Mouse (Mus musculus) neural tube, postnatal 0 days (tissue): ENCODE measurements around the gene Ulbp1. TPM values are rescaled to one million over a fixed set of nuclear protein-coding genes. Genes with fewer than 3 reads are reported as not detected.

Source experiments
- polyA plus RNA-seq: library from polyadenylated mRNA; unstranded; fragments of >200 nt; fragmentation: Nextera tagmentation; extraction: Ambion mirVana; gene quantifications from 2 replicates; pipeline ENCODE4 v1.2.1, GENCODE M21; 2015

Ulbp1 gene
- polyA plus RNA-seq, result 0.25 and 0.36 TPM in 2 replicates

DNA sequence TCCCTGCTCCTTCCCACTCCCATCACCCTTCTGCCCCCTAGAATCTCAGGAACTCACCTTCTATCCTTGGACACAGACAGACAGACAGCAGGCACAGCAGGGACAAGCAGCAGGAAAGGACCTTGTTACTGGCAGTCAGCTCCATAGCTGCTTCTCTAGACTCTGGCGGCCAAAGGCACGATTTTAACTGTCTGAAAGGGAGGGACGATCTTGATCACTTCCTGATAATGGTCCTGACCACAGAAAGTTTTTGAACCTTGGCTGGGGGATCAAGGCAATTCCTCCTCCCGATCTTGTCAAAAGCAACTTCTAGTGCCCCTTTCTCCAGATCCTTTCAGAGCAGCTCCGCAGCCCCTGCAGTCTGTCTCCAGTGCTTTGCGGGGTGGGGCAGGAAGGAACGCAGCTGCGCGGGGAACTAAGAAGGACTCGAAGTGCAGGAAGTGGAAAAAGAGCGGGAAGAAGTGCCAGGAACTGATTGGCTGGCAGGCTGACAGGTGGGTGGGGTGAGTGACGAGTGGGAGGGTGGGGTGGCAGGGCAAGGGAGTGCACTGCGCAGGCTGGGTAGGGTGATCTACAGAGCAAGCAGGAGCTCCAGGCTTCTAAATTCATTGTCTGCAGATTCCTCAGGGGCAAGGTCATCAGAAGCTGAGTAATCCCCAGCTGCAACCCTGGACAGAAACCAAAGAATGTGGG is at the start of gene Ulbp1:
Gene Ulbp1 (minus strand): TSS at position 442 of the 693 bp plus-strand sequence.

Other genes starting within 250 kb of the Ulbp1 start
- 57.5 and 64.1 TPM in 2 replicates for gene Lrp11, start 116.2 kb upstream of the Ulbp1 start, polyA plus RNA-seq
- gene Nup43, start 193.9 kb upstream of the Ulbp1 start, polyA plus RNA-seq, result 20.0 and 22.0 TPM in 2 replicates
- gene Pcmt1, start 207.5 kb upstream of the Ulbp1 start, polyA plus RNA-seq, result 196 and 207 TPM in 2 replicates
- 5.5 and 6.4 TPM in 2 replicates for gene Lats1, start 207.6 kb upstream of the Ulbp1 start, polyA plus RNA-seq